Mouse (Mus musculus) myocyte (in vitro differentiated cells): ENCODE data around the gene 1700129C05Rik.

ENCODE experiments used
- MYOD1 ChIP-seq, 3 experiments: IDR thresholded peaks; one replicate each; pipeline ENCODE4 v1.6.1; 2011; ENCODE audit warnings: control low read depth in 2 of 3, low read depth in 2 of 3, mild to moderate bottlenecking in 2 of 3, moderate library complexity in 1 of 3; ENCODE audit not compliant: insufficient read length in 2 of 3, control insufficient read depth in 1 of 3
- POLR2A ChIP-seq: IDR thresholded peaks from one replicate; pipeline ENCODE4 v1.6.1; 2011; ENCODE audit warnings: low read depth, mild to moderate bottlenecking, control low read depth, moderate library complexity; ENCODE audit not compliant: insufficient read length
- REST ChIP-seq: IDR thresholded peaks from one replicate; pipeline ENCODE4 v1.6.1; 2011; ENCODE audit warnings: mild to moderate bottlenecking, control low read depth, moderate library complexity; ENCODE audit not compliant: insufficient read depth, insufficient read length
- TCF12 ChIP-seq: IDR thresholded peaks from one replicate; pipeline ENCODE4 v1.6.1; 2011; ENCODE audit warnings: mild to moderate bottlenecking, control low read depth; ENCODE audit not compliant: poor library complexity, insufficient read depth, severe bottlenecking
- USF1 ChIP-seq: IDR thresholded peaks from one replicate; pipeline ENCODE4 v1.6.1; 2011; ENCODE audit warnings: low read depth, mild to moderate bottlenecking, control low read depth, moderate library complexity

DNA sequence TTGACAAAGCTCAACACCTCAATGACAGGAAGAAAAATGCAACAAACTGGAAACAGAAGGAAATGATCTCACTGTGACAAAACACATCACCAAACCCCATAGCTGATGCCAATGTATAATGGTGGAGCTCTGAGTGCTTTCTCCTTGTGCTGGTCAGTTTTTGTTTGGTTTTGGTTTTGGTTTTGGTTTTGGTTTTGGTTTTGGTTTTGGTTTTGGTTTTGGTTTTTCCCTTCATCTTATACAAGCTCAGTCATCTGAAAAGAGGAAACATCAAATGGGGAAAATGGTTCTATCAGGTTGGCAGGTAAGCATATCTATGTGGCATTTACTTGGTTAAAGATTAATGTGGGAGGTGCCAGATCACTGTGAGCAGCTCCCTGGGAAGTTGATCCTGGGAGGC, 42.8 kb upstream of the 1700129C05Rik start:
- TF ChIP-seq TCF12 (no peak), POLR2A (no peak), REST (no peak), MYOD1 (IDR thresholded peaks at IDR 0.05; ENCODE audit: control insufficient read depth in 1 of 3, insufficient read length in 2 of 3, low read depth in 2 of 3) (no peak), USF1 (no peak)
